Mouse (Mus musculus): ENCODE data around the gene Slc4a5.

Gene Slc4a5

GRCm38 (mm10) chr6:83352666-83353410, 133.2 kb downstream of the Slc4a5 start:
- DNase-seq: no peak

Measured in kidney, postnatal 10 days (tissue).